9 mouse cellular contexts compared by ENCODE assay signal in the genomic region with DNA sequence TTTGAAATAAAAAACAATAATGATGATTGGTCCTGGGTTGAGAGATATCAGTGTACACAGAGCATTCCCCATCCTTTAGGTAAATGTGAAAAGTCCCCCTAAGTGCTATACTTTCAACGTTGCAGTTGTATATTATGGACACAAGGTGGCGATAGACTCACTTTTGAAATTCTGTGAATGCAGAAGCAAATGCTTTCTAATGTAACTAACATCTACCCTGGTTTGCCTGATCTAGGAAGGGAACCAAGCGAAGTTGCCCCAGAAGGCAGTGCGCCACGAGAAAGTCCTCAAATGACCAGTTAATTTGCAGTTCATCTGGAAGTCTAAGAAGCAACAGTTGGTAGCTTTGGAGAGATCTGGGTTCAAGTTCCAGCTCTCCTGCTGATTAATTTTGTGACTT. TPM values are rescaled to one million over a fixed set of nuclear protein-coding genes. Genes with fewer than 3 reads are reported as not detected.
DNase-seq lines count a peak whose midpoint lies in the region; ATAC-seq and TF ChIP-seq lines count a peak whose summit lies in the region.
"Had no signal": no experiment of that assay in that cellular context is flagged by ENCODE, and none has a peak within 500 bp of the region (broad histone marks: within the 10 kb centered on the region; RNA-seq: fewer than 3 reads in every experiment).

No protein-coding gene starts in this region.

- DNase-seq in gastrocnemius, adult 2 months, result no peak
- DNase-seq in gastrocnemius, postnatal 14 days, result no peak
- DNase-seq in 3T3-L1 (ENCODE audit: low read depth, low spot score) (peak; percentile 61), MEL-GATA-1-ER (ENCODE audit: extremely low read depth, low read depth) (peak; percentile 62)
- no peak for DNase-seq in stomach, postnatal 0 days (ENCODE audit: low spot score)
- DNase-seq in gastrocnemius, postnatal 36 days, result no peak

- intact Hi-C loops in gastrocnemius, adult 2 months (cut with DNase I), result loop anchor here (10.0 kb wide), 1 partner anchor 150 kb away; no protein-coding TSS in a partner anchor
- intact Hi-C loops in gastrocnemius, postnatal 14 days (cut with DNase I; ENCODE audit: low total_unique reads), result no loop called here
- intact Hi-C loops in gastrocnemius, postnatal 36 days (cut with DNase I), result no loop called here

- peak; percentile 76 for TF ChIP-seq CTCF in gastrocnemius, adult 2 months (IDR thresholded peaks at IDR 0.05)
- peak; percentile 90 for TF ChIP-seq CTCF in intestine, postnatal 0 days (IDR thresholded peaks at IDR 0.05; ENCODE audit: low read depth)
- peak; percentile 87 for TF ChIP-seq CTCF in stomach, postnatal 0 days (IDR thresholded peaks at IDR 0.05; ENCODE audit: low read depth)

- H3K4me1 ChIP-seq in intestine, postnatal 0 days (replicated peaks; ENCODE audit: control insufficient read depth, insufficient read depth, low read length), result no peaks in the 10 kb centered on the region
- H3K4me1 ChIP-seq in stomach, postnatal 0 days (replicated peaks; ENCODE audit: control insufficient read depth, insufficient read depth), result no peaks in the 10 kb centered on the region

- H3K27ac ChIP-seq in gastrocnemius, adult 2 months, result no peak overlapping the region
- no peak overlapping the region for H3K27ac ChIP-seq in intestine, postnatal 0 days (ENCODE audit: low read depth, low read length)
- H3K27ac ChIP-seq in stomach, postnatal 0 days (replicated peaks), result no peak overlapping the region

- TF ChIP-seq EP300 in stomach, postnatal 0 days (optimal IDR thresholded peaks at IDR 0.05), result no peak

- no peak for ATAC-seq in intestine, postnatal 0 days
- 0 out of 2 replicates have a peak, but pooled peaks have one; percentile 18 for ATAC-seq in stomach, postnatal 0 days (ENCODE audit: low FRiP score, low TSS enrichment)
- ATAC-seq in activated CD4-positive, CD25-positive, alpha-beta regulatory T cell, adult 4 months, result no peak

- 34% methylated on average over 5 of the region's 5 CpGs for WGBS in intestine, postnatal 0 days
- WGBS in stomach, postnatal 0 days, result 36% methylated on average over 5 of the region's 5 CpGs

- no peak overlapping the region for H3K4me2 ChIP-seq in intestine, postnatal 0 days (replicated peaks; ENCODE audit: low read depth)
- H3K4me2 ChIP-seq in stomach, postnatal 0 days (replicated peaks; ENCODE audit: low read depth), result no peak overlapping the region

- H3K27me3 ChIP-seq in intestine, postnatal 0 days (replicated peaks; ENCODE audit: control insufficient read depth, insufficient read depth, low read length), result no peaks in the 10 kb centered on the region
- no peaks in the 10 kb centered on the region for H3K27me3 ChIP-seq in stomach, postnatal 0 days (ENCODE audit: control insufficient read depth, insufficient read depth, low read length)

- no peak overlapping the region for H3K4me3 ChIP-seq in gastrocnemius, adult 2 months
- H3K4me3 ChIP-seq in intestine, postnatal 0 days (ENCODE audit: low read depth, low read length), result no peak overlapping the region
- H3K4me3 ChIP-seq in stomach, postnatal 0 days (ENCODE audit: low read depth, low read length), result no peak overlapping the region

- H3K9me3 ChIP-seq in intestine, postnatal 0 days (ENCODE audit: control insufficient read depth), result no peaks in the 10 kb centered on the region
- no peaks in the 10 kb centered on the region for H3K9me3 ChIP-seq in stomach, postnatal 0 days (ENCODE audit: control insufficient read depth, low read length)

- no peaks in the 10 kb centered on the region for H3K36me3 ChIP-seq in intestine, postnatal 0 days (ENCODE audit: control insufficient read depth, insufficient read depth)
- H3K36me3 ChIP-seq in stomach, postnatal 0 days (ENCODE audit: control insufficient read depth, insufficient read depth, low read length), result no peaks in the 10 kb centered on the region

- H3K9ac ChIP-seq in intestine, postnatal 0 days (ENCODE audit: low read depth, low read length), result no peak overlapping the region
- no peak overlapping the region for H3K9ac ChIP-seq in stomach, postnatal 0 days (ENCODE audit: low read length)

RNA-seq across cellular contexts. Expression of gene Klrb1a, which starts 18.8 kb away (rescaled TPM):
- total RNA-seq in gastrocnemius, adult 2 months (2021), result not detected
- not detected for total RNA-seq in gastrocnemius, postnatal 14 days (2021)
- polyA plus RNA-seq in intestine, postnatal 0 days (2015; fragmentation: Nextera tagmentation; extraction: Ambion mirVana), result not detected in 2 replicates
- not detected in 2 replicates for polyA plus RNA-seq in stomach, postnatal 0 days (2015; fragmentation: Nextera tagmentation; extraction: Ambion mirVana)
- polyA plus RNA-seq in activated CD4-positive, CD25-positive, alpha-beta regulatory T cell, adult 4 months (2017; shearing (Covaris generic)), result under 1 TPM in 1 of 2 experiments, not detected in 1; 0.60 TPM
- total RNA-seq in gastrocnemius, postnatal 36 days (2021), result not detected
- polyA plus RNA-seq: intestine, embryonic 14.5 days had no signal

RNA-seq across cellular contexts. Expression of gene A2ml1, which starts 23.1 kb away (rescaled TPM):
- not detected for total RNA-seq in gastrocnemius, adult 2 months (2021)
- not detected for total RNA-seq in gastrocnemius, postnatal 14 days (2021)
- polyA plus RNA-seq in intestine, postnatal 0 days (2015; fragmentation: Nextera tagmentation; extraction: Ambion mirVana), result 1.0 and 2.0 TPM in 2 replicates
- polyA plus RNA-seq in stomach, postnatal 0 days (2015; fragmentation: Nextera tagmentation; extraction: Ambion mirVana), result 3.1 TPM in 2 replicates
- under 1 TPM in 1 of 2 experiments, not detected in 1; 0.45 TPM for polyA plus RNA-seq in activated CD4-positive, CD25-positive, alpha-beta regulatory T cell, adult 4 months (2017; shearing (Covaris generic))
- total RNA-seq in gastrocnemius, postnatal 36 days (2021), result not detected

RNA-seq across cellular contexts. Expression of gene Clec2h, which starts 57.7 kb away (rescaled TPM):
- not detected for total RNA-seq in gastrocnemius, adult 2 months (2021)
- total RNA-seq in gastrocnemius, postnatal 14 days (2021), result not detected
- polyA plus RNA-seq in intestine, postnatal 0 days (2015; fragmentation: Nextera tagmentation; extraction: Ambion mirVana), result 169 and 175 TPM in 2 replicates
- polyA plus RNA-seq in stomach, postnatal 0 days (2015; fragmentation: Nextera tagmentation; extraction: Ambion mirVana), result 0.12 and 0.17 TPM in 2 replicates
- not detected for polyA plus RNA-seq in activated CD4-positive, CD25-positive, alpha-beta regulatory T cell, adult 4 months (2017; shearing (Covaris generic))
- not detected for total RNA-seq in gastrocnemius, postnatal 36 days (2021)

Comparison
In these comparisons a context has a peak if more than half of its experiments do, and no peak if none do; other contexts are left out.
1. DNase-seq: peak in 3T3-L1 (single experiment) and MEL-GATA-1-ER (single experiment); none in gastrocnemius, adult 2 months (single experiment), gastrocnemius, postnatal 14 days (single experiment), stomach, postnatal 0 days (single experiment) and gastrocnemius, postnatal 36 days (0 of 2).
2. Peak in every context shown above with its lines, with median percentiles within 50 percentile points of each other: CTCF ChIP-seq.